Mouse (Mus musculus) neural tube, embryonic 11.5 days (tissue): ENCODE data around the gene Defb11. TPM values are rescaled to one million over a fixed set of nuclear protein-coding genes. Genes with fewer than 3 reads are reported as not detected.
"Not testable (repeated sequence)": the region's sequence is repeated elsewhere in the genome, so short reads cannot be mapped to it uniquely, and the experiment has no call there.

Source experiments
- ATAC-seq: fragments of 200-750 bp; cut with Nextera tagmentation; 2 replicates; pipeline ENCODE4 v1.8.0; 2017; ENCODE audit warnings: moderate number of reproducible peaks, mild to moderate bottlenecking, moderate TSS enrichment, moderate library complexity; ENCODE audit not compliant: insufficient read depth, low FRiP score, low TSS enrichment
- DNase-seq: peaks from one replicate; pipeline ENCODE4 v3.0.0-alpha.2; 2015; ENCODE audit warnings: low spot score
- H3K27ac ChIP-seq: fragments of 300-500 bp; sonication (generic); 2 replicates; pipeline ENCODE4 v1.5.1; 2014; ENCODE audit warnings: low read depth, mild to moderate bottlenecking, low read length
- H3K27me3 ChIP-seq: fragments of 300-500 bp; sonication (generic); 2 replicates; pipeline ENCODE4 v1.6.1; 2014; ENCODE audit warnings: mild to moderate bottlenecking, low read length, mixed read lengths; ENCODE audit not compliant: control insufficient read depth, insufficient read depth
- H3K36me3 ChIP-seq: fragments of 300-500 bp; sonication (generic); 2 replicates; pipeline ENCODE4 v1.6.1; 2014; ENCODE audit warnings: mild to moderate bottlenecking, low read length, moderate library complexity, mixed read lengths; ENCODE audit not compliant: control insufficient read depth, insufficient read depth
- H3K4me1 ChIP-seq: fragments of 300-500 bp; sonication (generic); 2 replicates; pipeline ENCODE4 v1.6.1; 2014; ENCODE audit warnings: low read length, mixed read lengths; ENCODE audit not compliant: control insufficient read depth, insufficient read depth
- H3K4me2 ChIP-seq: fragments of 300-500 bp; sonication (generic); 2 replicates; pipeline ENCODE4 v1.6.1; 2014; ENCODE audit warnings: low read depth, mild to moderate bottlenecking, moderate library complexity
- H3K4me3 ChIP-seq: fragments of 300-500 bp; sonication (generic); 2 replicates; pipeline ENCODE4 v1.5.1; 2014; ENCODE audit warnings: low read depth, low read length
- H3K9ac ChIP-seq: fragments of 300-500 bp; sonication (generic); 2 replicates; pipeline ENCODE4 v1.6.1; 2014; ENCODE audit warnings: mild to moderate bottlenecking, low read length
- H3K9me3 ChIP-seq: fragments of 300-500 bp; sonication (generic); 2 replicates; pipeline ENCODE4 v1.6.1; 2016; ENCODE audit warnings: low read length; ENCODE audit not compliant: control insufficient read depth
- WGBS: fragments of 180-500 bp; shearing (Covaris S2); extraction: QIAGEN DNeasy Blood & Tissue Kit; methylation state at CpG from one replicate; pipeline ENCODE4 v1.1.7; 2014; 5-methylcytosine and 5-hydroxymethylcytosine counted together
- polyA plus RNA-seq: library from polyadenylated mRNA; unstranded; fragments of >200 nt; fragmentation: Nextera tagmentation; extraction: Ambion mirVana; gene quantifications from 2 replicates; pipeline ENCODE4 v1.2.1, GENCODE M21; 2014

The Defb11 gene
- polyA plus RNA-seq, 1 experiment from 2014 or later, result not detected

DNA sequence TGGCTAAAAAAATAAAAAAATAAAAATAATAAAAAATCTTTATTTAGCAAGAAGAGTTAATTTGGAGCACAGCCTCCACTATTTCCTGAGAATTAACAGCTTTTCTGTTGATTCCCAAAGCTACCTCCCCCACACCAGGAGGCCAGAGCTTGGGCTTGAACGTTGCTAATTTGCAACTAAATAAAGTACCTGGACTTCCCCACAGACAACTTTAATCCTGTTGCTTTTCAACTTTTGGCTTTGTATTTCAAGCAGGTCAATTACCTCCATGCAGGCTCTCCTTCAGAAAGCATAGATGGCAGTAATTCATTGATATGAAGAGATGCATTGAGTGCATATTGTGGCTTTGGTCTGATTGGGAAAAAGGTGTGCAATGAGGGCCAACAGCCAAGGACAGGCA, 5.7 kb upstream of the Defb11 start:
- no peaks in the 10 kb centered on the region for H3K36me3 ChIP-seq
- no peak overlapping the region for H3K27ac ChIP-seq
- WGBS, result 7% methylated on average over 1 of the region's 1 CpGs
- DNase-seq, result no peak
- no peaks in the 10 kb centered on the region for H3K27me3 ChIP-seq
- no peak overlapping the region for H3K4me2 ChIP-seq
- no peaks in the 10 kb centered on the region for H3K9me3 ChIP-seq
- no peaks in the 10 kb centered on the region for H3K4me1 ChIP-seq
- no peak overlapping the region for H3K9ac ChIP-seq
- no peak overlapping the region for H3K4me3 ChIP-seq
- ATAC-seq, result no peak

DNA sequence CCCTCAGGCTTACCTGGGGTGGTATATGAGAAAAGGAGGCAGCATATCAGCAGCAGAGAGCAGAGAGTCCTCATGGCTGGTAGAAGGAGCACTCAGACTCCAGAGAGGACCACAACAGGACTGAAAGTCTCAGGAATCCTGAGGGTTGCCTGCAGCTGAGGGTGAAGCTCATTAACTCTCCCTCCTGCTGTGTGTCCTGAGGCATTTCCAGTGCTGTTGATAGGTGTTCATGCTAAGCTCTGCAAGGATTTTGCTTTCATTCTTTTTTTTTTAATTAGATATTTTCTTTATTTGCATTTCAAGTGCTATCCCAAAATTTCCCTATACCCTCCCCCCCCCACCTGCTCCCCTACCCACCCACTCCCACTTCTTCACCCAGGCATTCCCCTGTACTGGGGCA, 20.9 kb downstream of the Defb11 start, which contains the start of gene Defb9:
Gene Defb9 (minus strand): TSS at position 101 of the 400 bp plus-strand sequence.
- H3K4me1 ChIP-seq, H3K27ac ChIP-seq, H3K4me3 ChIP-seq, H3K4me2 ChIP-seq, H3K27me3 ChIP-seq, H3K36me3 ChIP-seq, ATAC-seq, H3K9ac ChIP-seq, DNase-seq, H3K9me3 ChIP-seq: not testable (repeated sequence)

DNA sequence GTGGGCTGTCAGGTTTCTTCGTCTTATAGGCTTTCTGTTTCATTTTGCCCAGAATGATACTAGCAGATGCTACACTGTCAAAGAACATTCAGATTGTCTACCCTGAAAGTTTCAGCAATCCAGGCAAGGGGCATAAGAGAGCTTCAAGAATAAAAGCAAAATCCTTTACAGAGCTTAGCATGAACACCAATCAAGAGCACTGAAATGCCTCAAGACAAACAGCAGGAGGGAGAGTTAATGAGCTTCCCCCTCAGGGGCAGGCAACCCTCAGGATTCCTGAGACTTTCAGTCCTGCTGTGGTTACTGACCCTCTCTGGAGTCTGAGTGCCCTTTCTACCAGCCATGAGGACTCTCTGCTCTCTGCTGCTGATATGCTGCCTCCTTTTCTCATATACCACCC, 47.6 kb downstream of the Defb11 start, which contains the start of gene Defb10:
Gene Defb10 (plus strand): TSS at position 316 of the 400 bp plus-strand sequence.
- H3K9ac ChIP-seq, H3K36me3 ChIP-seq, H3K4me2 ChIP-seq, H3K27ac ChIP-seq, H3K4me1 ChIP-seq, DNase-seq, H3K27me3 ChIP-seq, ATAC-seq, H3K4me3 ChIP-seq, H3K9me3 ChIP-seq: not testable (repeated sequence)
- 31% methylated on average over 1 of the region's 1 CpGs for WGBS

Other genes with a start within 250 kb of the Defb11 start
- gene Defa34, start 240.6 kb downstream of the Defb11 start, polyA plus RNA-seq, result not detected in 2 replicates
- not detected in 2 replicates for gene AY761184, start 202.8 kb downstream of the Defb11 start, polyA plus RNA-seq
- gene Defa24, start 171.9 kb downstream of the Defb11 start, polyA plus RNA-seq, result not detected in 2 replicates
- gene Defb50, start 82.9 kb downstream of the Defb11 start, polyA plus RNA-seq, result not detected in 2 replicates
- not detected in 2 replicates for gene Defb2, start 66.5 kb downstream of the Defb11 start, polyA plus RNA-seq
- gene Defb10, start 47.5 kb downstream of the Defb11 start, polyA plus RNA-seq, result not detected in 2 replicates
- gene Defb9, start 21.0 kb downstream of the Defb11 start, polyA plus RNA-seq, result not detected in 2 replicates
- gene Defb15, start 26.3 kb upstream of the Defb11 start, polyA plus RNA-seq, result not detected in 2 replicates
- gene Defb35, start 31.9 kb upstream of the Defb11 start, polyA plus RNA-seq, result not detected in 2 replicates
- not detected in 2 replicates for gene Defb13, start 40.4 kb upstream of the Defb11 start, polyA plus RNA-seq
- not detected in 2 replicates for gene Fam90a1a, start 52.3 kb upstream of the Defb11 start, polyA plus RNA-seq
- gene Ccdc70, start 63.4 kb upstream of the Defb11 start, polyA plus RNA-seq, result not detected in 2 replicates
- gene Atp7b, start 153.9 kb upstream of the Defb11 start, polyA plus RNA-seq, result 1.5 and 1.6 TPM in 2 replicates
- 34.2 and 35.3 TPM in 2 replicates for gene Alg11, start 154.3 kb upstream of the Defb11 start, polyA plus RNA-seq
- 0.15 TPM in 1 of 2 replicates, not detected in the other for gene Nek5, start 218.6 kb upstream of the Defb11 start, polyA plus RNA-seq